9 mouse cellular contexts compared by ENCODE assay signal in genomic region chr8:84837149-84837911, GRCm38 (mm10). TPM values are rescaled to one million over a fixed set of nuclear protein-coding genes. Genes with fewer than 3 reads are reported as not detected.
DNase-seq lines count a peak whose midpoint lies in the region; ATAC-seq and TF ChIP-seq lines count a peak whose summit lies in the region.
"Had no signal": no experiment of that assay in that cellular context is flagged by ENCODE, and none has a peak within 500 bp of the region (broad histone marks: within the 10 kb centered on the region; RNA-seq: fewer than 3 reads in every experiment).

No protein-coding gene starts in this region.

- H3K27ac ChIP-seq in lung, embryonic 14.5 days (ENCODE audit: low read depth), result no peak overlapping the region
- peak overlapping the region; percentile 79 for H3K27ac ChIP-seq in embryonic facial prominence, embryonic 12.5 days
- H3K27ac ChIP-seq in neural tube, embryonic 12.5 days, result no peak overlapping the region
- H3K27ac ChIP-seq: heart, embryonic 15.5 days had no signal

- 38% methylated on average over 8 of the region's 8 CpGs for WGBS in lung, embryonic 14.5 days
- 38% methylated on average over 8 of the region's 8 CpGs for WGBS in embryonic facial prominence, embryonic 12.5 days
- 58% methylated on average over 8 of the region's 8 CpGs for WGBS in neural tube, embryonic 12.5 days

- no peaks in the 10 kb centered on the region for H3K9me3 ChIP-seq in lung, embryonic 14.5 days (ENCODE audit: low read depth, low read length)
- H3K9me3 ChIP-seq in embryonic facial prominence, embryonic 12.5 days, result no peaks in the 10 kb centered on the region
- no peaks in the 10 kb centered on the region for H3K9me3 ChIP-seq in neural tube, embryonic 12.5 days
- H3K9me3 ChIP-seq: heart, embryonic 15.5 days had no signal

- peak overlapping the region; percentile 30; the same call in 1 of the 2 replicates for H3K9ac ChIP-seq in lung, embryonic 14.5 days
- H3K9ac ChIP-seq in embryonic facial prominence, embryonic 12.5 days, result peak overlapping the region; percentile 6; the same call in 1 of the 2 replicates
- no peak overlapping the region for H3K9ac ChIP-seq in neural tube, embryonic 12.5 days
- H3K9ac ChIP-seq: heart, embryonic 15.5 days had no signal

- TF ChIP-seq CTCF in lung, embryonic 14.5 days (IDR thresholded peaks at IDR 0.05; ENCODE audit: low read depth), result 0 out of 2 replicates have a peak, but pooled peaks have one; percentile 1

- no peak for ATAC-seq in lung, embryonic 14.5 days (ENCODE audit: insufficient read depth)
- ATAC-seq in embryonic facial prominence, embryonic 12.5 days (ENCODE audit: insufficient number of reproducible peaks, insufficient read depth, low FRiP score, low TSS enrichment), result no peak
- ATAC-seq in neural tube, embryonic 12.5 days (ENCODE audit: low FRiP score, low read depth), result no peak

- H3K27me3 ChIP-seq in lung, embryonic 14.5 days (ENCODE audit: insufficient read depth, low read length), result no peaks in the 10 kb centered on the region
- no peaks in the 10 kb centered on the region for H3K27me3 ChIP-seq in embryonic facial prominence, embryonic 12.5 days
- no peaks in the 10 kb centered on the region for H3K27me3 ChIP-seq in neural tube, embryonic 12.5 days (replicated peaks)
- H3K27me3 ChIP-seq: heart, embryonic 15.5 days had no signal

- H3K4me3 ChIP-seq in lung, embryonic 14.5 days (ENCODE audit: low read depth, low read length), result peak overlapping the region; percentile 18; the same call in 1 of the 2 replicates
- no peak overlapping the region for H3K4me3 ChIP-seq in embryonic facial prominence, embryonic 12.5 days
- H3K4me3 ChIP-seq in neural tube, embryonic 12.5 days, result 0 out of 2 replicates have a peak overlapping the region, but pooled peaks have one; percentile 1
- H3K4me3 ChIP-seq: heart, embryonic 15.5 days had no signal

- peak overlapping the region; percentile 11; the same call in 1 of the 2 replicates for H3K4me2 ChIP-seq in lung, embryonic 14.5 days
- H3K4me2 ChIP-seq in embryonic facial prominence, embryonic 12.5 days (replicated peaks), result 0 out of 2 replicates have a peak overlapping the region, but pooled peaks have one; percentile 9
- H3K4me2 ChIP-seq in neural tube, embryonic 12.5 days (replicated peaks), result 0 out of 2 replicates have a peak overlapping the region, but pooled peaks have one; percentile 16
- H3K4me2 ChIP-seq: heart, embryonic 15.5 days had no signal

- H3K4me1 ChIP-seq in lung, embryonic 14.5 days (ENCODE audit: insufficient read depth), result peaks cover 13% of the 10 kb centered on the region
- H3K4me1 ChIP-seq in embryonic facial prominence, embryonic 12.5 days, result peaks cover 33% of the 10 kb centered on the region
- peaks cover 38% of the 10 kb centered on the region for H3K4me1 ChIP-seq in neural tube, embryonic 12.5 days

- H3K36me3 ChIP-seq in lung, embryonic 14.5 days (ENCODE audit: insufficient read depth), result peaks cover 72% of the 10 kb centered on the region
- peaks cover 66% of the 10 kb centered on the region for H3K36me3 ChIP-seq in embryonic facial prominence, embryonic 12.5 days
- peaks cover 63% of the 10 kb centered on the region for H3K36me3 ChIP-seq in neural tube, embryonic 12.5 days

- peak; percentile 35 for DNase-seq in cerebellum, adult 8-10 months
- no peak for DNase-seq in cerebellum, adult 11 months
- no peak for DNase-seq in lung, embryonic 14.5 days
- DNase-seq in lung, postnatal 25 days (ENCODE audit: low spot score), result no peak
- DNase-seq in layer of hippocampus, postnatal 10 days (ENCODE audit: low spot score in 2 of 2), result no peak
- no peak for DNase-seq in B cell, adult 2 months

RNA-seq across cellular contexts. Expression of gene Rad23a, which starts 3.1 kb away (rescaled TPM):
- polyA plus RNA-seq in lung, embryonic 14.5 days (2014; fragmentation: Nextera tagmentation; extraction: Ambion mirVana), result 118 and 123 TPM in 2 replicates
- polyA plus RNA-seq in embryonic facial prominence, embryonic 12.5 days (2016; fragmentation: Nextera tagmentation; extraction: Ambion mirVana), result 96.0 TPM in 2 replicates
- 89.7 and 94.8 TPM in 2 replicates for polyA plus RNA-seq in neural tube, embryonic 12.5 days (2016; fragmentation: Nextera tagmentation; extraction: Ambion mirVana)
- 10 to 100 TPM; 55.5 to 64.9 TPM for total RNA-seq in layer of hippocampus, postnatal 10 days (2021)

RNA-seq across cellular contexts. Expression of gene Gadd45gip1, which starts 6.0 kb away (rescaled TPM):
- 44.2 and 45.0 TPM in 2 replicates for polyA plus RNA-seq in lung, embryonic 14.5 days (2014; fragmentation: Nextera tagmentation; extraction: Ambion mirVana)
- polyA plus RNA-seq in embryonic facial prominence, embryonic 12.5 days (2016; fragmentation: Nextera tagmentation; extraction: Ambion mirVana), result 46.7 and 46.8 TPM in 2 replicates
- 39.7 and 40.1 TPM in 2 replicates for polyA plus RNA-seq in neural tube, embryonic 12.5 days (2016; fragmentation: Nextera tagmentation; extraction: Ambion mirVana)
- 10 to 100 TPM; 18.6 to 19.8 TPM for total RNA-seq in layer of hippocampus, postnatal 10 days (2021)

RNA-seq across cellular contexts. Expression of gene Calr, which starts 9.4 kb away (rescaled TPM):
- 886 and 920 TPM in 2 replicates for polyA plus RNA-seq in lung, embryonic 14.5 days (2014; fragmentation: Nextera tagmentation; extraction: Ambion mirVana)
- 919 and 944 TPM in 2 replicates for polyA plus RNA-seq in embryonic facial prominence, embryonic 12.5 days (2016; fragmentation: Nextera tagmentation; extraction: Ambion mirVana)
- 753 and 769 TPM in 2 replicates for polyA plus RNA-seq in neural tube, embryonic 12.5 days (2016; fragmentation: Nextera tagmentation; extraction: Ambion mirVana)
- total RNA-seq in layer of hippocampus, postnatal 10 days (2021), result 100 to 1,000 TPM; 444 to 464 TPM

RNA-seq across cellular contexts. Expression of gene Dand5, which starts 14.7 kb away (rescaled TPM):
- 4.5 and 4.6 TPM in 2 replicates for polyA plus RNA-seq in lung, embryonic 14.5 days (2014; fragmentation: Nextera tagmentation; extraction: Ambion mirVana)
- polyA plus RNA-seq in embryonic facial prominence, embryonic 12.5 days (2016; fragmentation: Nextera tagmentation; extraction: Ambion mirVana), result 5.3 and 5.5 TPM in 2 replicates
- polyA plus RNA-seq in neural tube, embryonic 12.5 days (2016; fragmentation: Nextera tagmentation; extraction: Ambion mirVana), result 6.5 and 8.3 TPM in 2 replicates
- 1 to 10 TPM; 6.7 to 7.4 TPM for total RNA-seq in layer of hippocampus, postnatal 10 days (2021)

RNA-seq across cellular contexts. Expression of gene Farsa, which starts 19.5 kb away (rescaled TPM):
- polyA plus RNA-seq in lung, embryonic 14.5 days (2014; fragmentation: Nextera tagmentation; extraction: Ambion mirVana), result 92.9 and 103 TPM in 2 replicates
- 106 and 108 TPM in 2 replicates for polyA plus RNA-seq in embryonic facial prominence, embryonic 12.5 days (2016; fragmentation: Nextera tagmentation; extraction: Ambion mirVana)
- polyA plus RNA-seq in neural tube, embryonic 12.5 days (2016; fragmentation: Nextera tagmentation; extraction: Ambion mirVana), result 108 and 110 TPM in 2 replicates
- 10 to 100 TPM; 63.2 to 65.0 TPM for total RNA-seq in layer of hippocampus, postnatal 10 days (2021)
